Mouse (Mus musculus): ENCODE measurements around the gene Cbr2.
"Not testable (repeated sequence)": the region's sequence is repeated elsewhere in the genome, so short reads cannot be mapped to it uniquely, and the experiment has no call there.

Gene Cbr2

DNA sequence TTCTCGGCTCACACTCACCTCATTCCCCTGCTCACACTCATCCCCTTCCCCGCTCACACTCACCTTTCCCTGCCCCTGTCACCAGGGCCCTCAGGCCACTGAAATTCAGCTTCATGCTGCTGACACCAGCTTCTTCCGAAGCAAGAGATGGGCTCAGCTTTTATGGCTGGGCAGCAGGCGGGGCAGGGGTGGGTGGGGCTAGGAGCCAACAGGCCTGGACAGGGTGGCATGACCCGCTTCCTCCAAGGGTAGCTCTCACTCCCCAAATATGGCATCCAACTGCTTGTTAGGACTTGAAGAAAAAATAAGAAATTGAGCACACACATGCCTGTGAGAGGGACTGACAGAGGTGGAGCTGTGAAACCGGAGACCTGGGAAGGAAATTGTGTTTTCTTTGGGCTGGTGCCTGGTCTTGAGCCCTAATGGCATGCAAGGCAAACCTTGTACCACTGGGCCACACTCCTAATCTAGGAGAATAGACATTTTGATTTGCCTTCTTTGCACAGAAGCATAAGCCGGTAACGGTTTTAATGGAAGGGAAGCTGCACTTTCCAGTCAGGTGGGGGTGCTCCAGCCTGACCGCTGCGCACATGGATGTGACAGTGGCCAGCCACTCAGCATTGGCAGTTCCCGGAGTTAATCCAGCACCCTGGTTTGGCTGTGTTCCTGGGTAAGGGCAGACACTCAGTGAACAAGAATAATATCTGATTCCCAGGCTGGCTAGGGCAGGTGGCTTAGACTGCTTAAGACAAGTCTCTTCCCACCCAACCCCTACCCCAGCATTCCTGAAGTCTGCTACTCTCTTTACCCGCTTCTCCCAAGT is at the start of gene Cbr2:
TSS of gene Cbr2 (minus strand) at position 257 of the 823 bp plus-strand sequence.
- no peak for DNase-seq (ENCODE audit: low spot score)

DNA sequence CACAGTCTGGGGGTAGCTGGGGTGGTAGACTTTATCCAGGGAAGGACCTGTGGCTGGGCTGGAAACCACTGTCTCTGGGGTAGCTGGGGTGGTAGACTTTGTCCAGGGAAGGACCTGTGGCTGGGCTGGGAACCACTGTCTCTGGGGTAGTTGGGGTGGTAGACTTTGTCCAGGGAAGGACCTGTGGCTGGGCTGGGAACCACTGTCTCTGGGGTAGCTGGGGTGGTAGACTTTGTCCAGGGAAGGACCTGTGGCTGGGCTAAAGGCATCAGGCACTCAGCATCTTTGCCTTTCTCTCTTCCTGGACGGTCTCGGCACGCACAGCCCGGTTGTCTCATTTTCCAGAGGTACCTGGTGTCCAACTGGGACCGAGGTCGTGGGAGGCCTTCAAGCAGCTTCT is 49.4 kb upstream of the Cbr2 start:
- not testable (repeated sequence) for DNase-seq (ENCODE audit: low spot score)

DNA sequence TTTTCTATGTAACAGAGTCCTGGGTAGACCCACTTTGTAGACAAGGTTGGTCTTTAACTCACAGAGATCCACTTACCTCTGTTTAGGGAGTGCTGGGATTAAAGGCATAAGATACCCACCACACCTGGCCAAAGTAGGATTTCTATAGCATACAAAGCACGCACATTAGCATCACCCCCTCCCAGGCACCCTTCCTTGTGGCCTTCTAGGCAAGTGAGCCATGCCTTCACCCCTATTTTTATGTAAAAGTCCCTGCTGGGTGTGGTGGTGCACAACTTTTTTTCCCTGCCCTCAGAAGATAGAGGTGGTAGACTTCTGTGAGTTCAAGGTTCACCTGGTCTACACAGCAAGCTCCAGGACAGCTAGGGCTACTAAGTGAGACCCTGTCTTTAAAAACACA is 48.0 kb upstream of the Cbr2 start:
- DNase-seq (ENCODE audit: low spot score): no peak

DNA sequence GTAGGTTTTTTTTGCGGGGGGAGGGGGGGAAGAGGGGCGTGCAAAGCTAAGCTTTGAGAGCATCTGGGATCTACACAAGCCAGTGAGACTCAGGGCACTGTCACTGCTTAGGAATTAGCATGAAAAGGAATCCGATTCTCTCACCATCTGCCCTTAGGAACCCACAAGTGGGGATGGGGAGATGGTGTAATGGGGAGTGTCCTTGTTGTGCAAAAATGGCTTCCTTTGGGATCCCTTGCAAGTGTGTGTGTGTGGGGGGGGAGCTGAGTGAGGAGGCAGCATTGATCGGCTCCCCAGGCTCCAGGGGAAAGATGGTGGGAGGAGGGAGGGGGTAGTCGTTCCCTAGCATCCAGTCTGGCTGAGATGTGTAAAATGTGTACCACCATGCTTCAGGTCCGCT is 45.2 kb upstream of the Cbr2 start:
- DNase-seq (ENCODE audit: low spot score): no peak

DNA sequence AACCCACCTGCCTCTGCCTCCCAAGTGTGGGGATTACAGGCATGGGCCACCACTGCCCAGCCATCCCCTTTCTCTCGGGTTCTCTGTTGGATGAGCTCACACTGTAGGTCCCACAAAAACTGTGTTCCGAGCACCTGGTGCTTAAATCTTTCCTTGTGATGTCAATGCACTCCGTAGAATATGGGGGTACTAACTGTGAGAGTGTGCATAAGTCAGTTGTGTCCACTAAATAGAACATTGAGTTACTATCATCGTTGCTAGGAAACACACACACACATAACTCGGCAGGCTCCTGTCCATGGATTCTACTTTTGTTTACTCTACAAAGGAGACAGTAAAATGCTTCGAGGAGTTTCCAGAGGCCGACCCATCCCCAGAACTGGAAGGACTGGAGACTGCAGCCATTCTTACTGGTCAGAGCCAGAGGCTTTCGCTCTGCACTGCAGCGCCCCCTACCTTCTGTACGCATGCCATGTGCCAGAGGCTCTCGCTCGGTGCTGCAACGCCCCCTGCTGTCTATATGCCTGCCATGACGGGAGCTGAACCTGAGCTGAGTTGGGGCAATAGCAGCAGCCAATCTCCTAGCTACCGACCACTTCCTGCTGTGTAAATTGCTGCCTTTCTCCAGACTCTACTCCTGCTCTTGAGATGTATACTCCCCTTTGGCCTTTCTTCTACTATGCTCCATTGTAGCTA is 44.0 kb upstream of the Cbr2 start:
- DNase-seq (ENCODE audit: low spot score): peak; percentile 98

DNA sequence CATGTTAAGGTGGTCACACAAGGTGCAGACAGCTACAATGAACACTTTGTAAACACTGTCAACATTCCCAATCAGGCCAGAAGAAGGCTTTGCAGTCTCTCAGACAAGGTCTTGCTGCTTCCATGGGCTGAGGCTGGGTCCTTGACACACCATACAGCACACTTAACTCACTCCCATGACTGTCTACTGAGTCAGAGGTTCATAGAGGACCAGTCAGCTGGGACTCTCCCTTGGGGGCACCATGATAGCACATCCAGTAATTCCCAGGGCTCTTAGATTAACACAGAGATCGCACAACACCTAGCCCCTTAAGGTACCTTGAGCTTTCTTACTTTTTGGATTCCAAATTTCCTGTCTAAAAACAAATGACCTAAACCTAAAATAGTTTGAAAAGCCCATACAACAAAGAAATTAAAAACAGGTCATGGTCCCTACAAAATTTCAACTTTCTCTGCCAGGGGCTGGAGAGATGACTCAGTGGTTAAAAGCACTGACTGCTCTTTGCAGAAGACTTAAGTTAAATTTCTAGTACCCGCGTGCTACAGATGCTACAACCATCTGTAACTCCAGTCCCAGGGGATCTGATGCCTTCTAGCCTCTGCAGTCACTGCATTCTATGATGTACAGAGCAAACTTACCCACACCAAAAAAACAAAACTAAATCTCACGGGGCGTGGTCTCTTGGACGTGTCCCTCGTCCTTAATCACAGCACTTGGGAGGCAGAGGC is 41.7 kb upstream of the Cbr2 start:
- DNase-seq (ENCODE audit: low spot score): no peak

DNA sequence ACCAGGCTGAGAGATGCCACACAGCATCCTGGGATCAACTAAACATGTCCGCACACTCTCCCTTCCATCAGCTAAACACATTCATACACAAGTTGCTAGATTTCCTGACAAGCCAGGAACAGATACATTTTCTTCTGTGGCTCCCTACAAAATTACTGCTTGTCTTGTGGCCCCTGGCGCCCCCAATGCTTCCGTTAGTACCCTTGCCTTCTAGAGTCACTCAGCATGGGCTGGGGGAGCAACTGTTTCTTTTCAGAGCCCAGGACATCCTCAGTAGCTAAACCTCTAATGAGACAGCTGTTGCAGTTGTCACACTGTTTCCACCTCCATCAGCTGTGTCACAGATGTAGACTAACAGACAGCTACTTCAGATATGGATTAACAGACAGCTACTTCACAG is 40.8 kb upstream of the Cbr2 start:
- no peak for DNase-seq (ENCODE audit: low spot score)

DNA sequence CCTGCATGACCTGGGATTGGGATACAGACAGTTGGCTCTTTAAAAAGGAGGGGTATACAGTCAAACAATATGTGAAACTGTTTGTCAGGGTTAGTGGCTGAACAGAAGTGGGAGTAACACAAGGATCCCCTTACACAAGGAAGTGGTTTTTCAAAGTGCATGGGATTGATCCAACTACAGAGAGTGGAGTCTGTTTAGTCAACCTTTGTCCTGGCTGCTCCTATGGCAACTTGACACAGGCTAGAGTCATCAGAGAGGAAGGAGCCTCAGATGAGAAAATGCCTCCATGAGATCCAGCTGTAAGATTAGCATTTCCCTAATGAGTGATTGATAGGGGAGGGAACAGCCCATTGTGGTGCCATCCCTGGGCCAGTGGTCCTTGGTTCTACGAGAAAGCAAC is 36.3 kb upstream of the Cbr2 start:
- DNase-seq (ENCODE audit: low spot score): no peak

DNA sequence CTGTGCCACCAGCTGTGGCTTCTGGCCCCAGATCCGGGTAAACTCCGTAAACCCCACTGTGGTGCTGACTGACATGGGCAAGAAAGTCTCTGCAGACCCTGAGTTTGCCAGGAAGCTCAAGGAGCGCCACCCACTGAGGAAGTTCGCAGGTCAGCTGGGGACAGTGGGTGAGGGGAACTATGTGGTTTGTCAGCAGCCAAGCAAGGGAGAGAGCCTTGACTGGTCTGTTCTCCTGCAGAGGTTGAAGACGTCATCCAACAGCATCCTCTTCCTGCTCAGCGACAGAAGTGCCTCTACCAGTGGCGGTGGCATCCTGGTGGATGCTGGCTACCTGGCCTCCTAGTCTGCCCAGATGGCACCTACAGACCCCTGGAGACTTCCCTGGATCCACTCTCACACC is 35.1 kb upstream of the Cbr2 start:
- DNase-seq (ENCODE audit: low spot score): not testable (repeated sequence)

DNA sequence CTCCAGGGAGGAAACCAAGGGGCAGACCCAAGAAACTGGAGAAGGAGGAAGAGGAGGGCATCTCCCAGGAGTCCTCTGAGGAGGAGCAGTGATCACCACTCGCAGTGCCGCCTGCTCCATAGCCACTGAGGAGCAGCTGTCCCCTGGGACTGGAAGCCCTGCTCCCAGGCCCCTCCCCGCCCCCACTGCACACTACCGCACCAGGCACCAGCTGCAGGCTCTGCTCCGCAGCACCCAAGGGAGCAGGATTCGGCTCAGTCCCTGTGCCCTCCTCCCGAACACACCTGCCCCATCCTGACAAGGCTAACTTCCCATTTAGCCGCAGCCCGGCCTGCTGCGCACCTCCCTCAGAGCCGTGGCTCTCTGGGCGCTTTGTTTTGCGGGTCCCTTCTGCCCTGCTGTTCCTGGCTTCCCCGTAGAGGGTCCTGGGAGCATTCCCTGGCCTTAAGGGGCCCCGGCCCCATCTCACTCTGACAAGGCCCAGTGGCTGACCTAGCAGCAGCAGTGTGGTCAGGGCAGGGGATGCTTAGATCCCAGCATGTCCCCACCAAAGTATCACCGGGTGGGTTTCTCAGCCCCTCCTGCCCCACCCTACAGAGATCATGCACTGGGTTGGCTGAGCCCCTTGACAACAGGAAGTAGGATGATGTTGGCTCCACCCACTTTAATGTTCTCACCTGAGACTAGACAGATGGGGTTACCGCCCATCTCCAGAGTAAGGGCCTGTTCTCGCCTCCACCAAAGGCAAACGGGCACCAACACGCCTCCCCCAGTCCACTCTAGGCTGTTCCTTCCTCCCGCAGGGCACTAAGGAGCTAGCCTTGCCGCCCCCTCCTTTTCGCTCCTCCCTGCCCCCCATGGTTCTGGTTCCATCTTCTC is 31.4 kb upstream of the Cbr2 start:
- not testable (repeated sequence) for DNase-seq (ENCODE audit: low spot score)

DNA sequence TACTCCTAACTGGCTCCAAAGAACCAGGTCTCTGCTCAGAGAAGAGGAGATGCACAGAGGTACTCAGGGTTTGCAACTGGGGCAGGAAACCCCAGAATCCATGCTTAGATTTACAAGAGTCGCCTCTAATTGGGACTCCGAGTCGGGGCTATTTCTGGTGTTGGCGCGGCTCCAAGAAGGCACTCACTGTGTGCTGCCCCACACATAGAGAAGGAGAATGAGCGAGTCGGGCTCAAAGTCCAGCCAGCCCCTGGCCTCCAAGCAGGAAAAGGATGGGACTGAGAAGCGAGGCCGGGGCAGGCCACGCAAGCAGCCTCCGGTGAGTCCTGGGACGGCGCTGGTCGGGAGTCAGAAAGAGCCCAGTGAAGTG is 30.7 kb upstream of the Cbr2 start, which contains the start of gene Hmga1b:
TSS of gene Hmga1b (plus strand) at position 123 of the 370 bp plus-strand sequence.
- DNase-seq (ENCODE audit: low spot score): not testable (repeated sequence)

DNA sequence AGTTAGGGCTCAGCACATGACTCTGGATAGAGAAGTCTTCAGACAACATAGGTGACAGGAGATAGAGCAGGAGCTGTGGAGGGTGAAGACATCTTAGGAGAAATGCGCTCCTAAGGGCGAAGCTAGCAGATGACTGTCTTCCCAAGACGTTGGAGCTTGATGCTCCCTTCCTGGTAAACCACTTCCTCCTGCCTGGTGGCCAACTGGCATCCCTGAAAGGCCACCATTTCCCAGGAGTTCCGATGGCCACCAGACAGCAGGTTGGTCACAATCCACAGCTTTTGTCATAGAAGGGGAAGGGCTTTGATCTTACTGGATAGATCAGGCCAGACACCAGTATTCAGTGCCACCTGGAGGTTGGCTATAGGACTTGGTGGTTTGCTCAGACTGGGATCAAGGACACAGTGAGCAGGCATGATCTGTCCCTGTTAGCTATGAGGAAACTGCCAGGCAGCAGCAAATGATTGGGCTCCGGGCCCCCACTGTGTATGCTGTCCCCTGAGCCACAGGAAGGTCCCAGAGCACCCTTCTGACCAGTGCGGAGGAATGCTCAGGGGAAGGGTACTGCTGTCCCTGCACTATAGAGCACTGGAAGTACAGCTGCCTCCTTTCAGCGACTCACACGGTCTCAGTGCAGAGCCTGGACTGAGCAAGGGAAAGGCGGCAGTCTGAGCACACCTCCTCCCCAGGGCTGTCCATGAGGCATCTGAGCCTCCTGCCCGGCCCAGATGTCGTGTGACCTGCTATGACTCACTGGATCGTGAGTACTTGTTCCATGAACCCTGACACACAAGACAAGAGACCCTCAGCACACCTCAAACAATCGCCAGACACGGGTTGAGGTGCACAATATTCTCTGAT is 30.1 kb upstream of the Cbr2 start:
- DNase-seq (ENCODE audit: low spot score): no peak

DNA sequence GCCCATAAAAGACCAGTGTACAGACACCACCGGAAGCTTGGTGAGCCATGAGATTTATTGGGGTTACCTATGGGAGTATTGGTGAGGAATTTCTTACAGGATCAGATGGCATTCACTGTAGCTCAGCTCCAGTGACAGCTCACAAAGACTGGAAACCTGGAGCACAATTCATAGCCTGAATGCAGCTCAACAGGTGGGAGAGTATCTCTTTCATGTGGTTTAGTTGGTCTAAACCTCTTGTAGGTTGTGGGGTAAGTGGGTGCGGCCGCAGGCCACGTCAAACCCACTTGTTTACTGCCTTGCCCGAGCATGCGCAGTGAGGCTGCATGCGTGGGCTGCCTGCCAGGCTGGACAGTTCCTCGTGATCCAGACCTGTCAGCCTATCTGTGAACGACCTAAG is 28.3 kb upstream of the Cbr2 start:
- no peak for DNase-seq (ENCODE audit: low spot score)

DNA sequence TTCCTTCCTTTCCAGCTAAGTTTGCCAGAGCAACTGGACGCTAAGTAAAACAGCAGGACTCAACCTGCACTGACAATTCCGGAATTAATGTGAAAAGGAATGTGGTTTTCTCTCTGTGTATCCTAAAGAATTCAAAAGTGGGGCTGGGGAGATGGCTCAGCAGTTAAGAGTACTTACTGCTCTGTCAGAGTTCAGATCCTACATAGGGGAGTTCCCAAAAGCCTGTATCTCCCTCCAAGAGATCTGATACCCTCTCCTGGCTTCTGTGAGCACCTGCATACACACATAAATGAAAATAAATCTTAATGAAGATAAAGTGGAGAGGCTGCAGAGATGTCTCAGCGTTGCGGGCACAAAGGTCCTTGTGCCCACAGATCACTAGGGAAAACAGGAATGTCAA is 19.7 kb upstream of the Cbr2 start:
- DNase-seq (ENCODE audit: low spot score): no peak

DNA sequence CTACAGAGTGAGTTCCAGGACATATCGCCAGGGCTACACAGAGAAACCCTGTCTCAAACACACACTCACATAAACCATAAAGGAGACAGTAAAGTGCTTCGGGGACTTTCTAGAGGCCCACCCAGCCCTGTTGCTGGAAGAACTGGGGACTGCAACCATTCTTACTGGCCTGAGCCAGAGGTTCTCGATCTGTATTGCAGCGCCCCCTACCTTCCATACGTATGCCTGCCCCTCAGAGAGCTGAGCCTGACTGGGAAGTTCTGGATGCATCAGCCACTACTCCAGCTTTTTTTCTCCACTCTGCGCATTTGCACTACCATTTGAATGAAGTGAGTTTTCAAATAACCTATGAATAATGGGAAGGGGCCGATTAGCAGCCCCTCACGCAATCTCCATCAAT is 17.5 kb upstream of the Cbr2 start:
- peak; percentile 57 for DNase-seq (ENCODE audit: low spot score)

DNA sequence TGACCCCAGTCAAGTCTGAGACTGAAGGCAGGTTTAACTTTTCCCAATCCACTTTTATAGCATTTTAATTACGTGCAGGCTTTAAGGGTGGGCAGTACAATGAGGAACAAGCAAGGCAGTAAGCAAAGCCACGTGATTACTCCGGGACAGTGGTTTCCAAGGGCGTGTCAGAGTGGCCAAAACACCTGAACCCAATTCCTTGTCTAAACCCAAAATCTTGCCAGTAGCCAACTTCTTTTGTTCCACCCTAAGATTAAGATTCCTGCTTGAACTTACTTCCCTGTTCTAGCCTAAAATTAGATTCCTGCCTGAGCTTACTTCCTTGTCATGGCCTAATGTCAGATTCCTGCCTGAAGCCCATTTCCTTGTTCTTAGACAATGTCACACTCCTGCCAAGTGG is 16.1 kb upstream of the Cbr2 start:
- no peak for DNase-seq (ENCODE audit: low spot score)

DNA sequence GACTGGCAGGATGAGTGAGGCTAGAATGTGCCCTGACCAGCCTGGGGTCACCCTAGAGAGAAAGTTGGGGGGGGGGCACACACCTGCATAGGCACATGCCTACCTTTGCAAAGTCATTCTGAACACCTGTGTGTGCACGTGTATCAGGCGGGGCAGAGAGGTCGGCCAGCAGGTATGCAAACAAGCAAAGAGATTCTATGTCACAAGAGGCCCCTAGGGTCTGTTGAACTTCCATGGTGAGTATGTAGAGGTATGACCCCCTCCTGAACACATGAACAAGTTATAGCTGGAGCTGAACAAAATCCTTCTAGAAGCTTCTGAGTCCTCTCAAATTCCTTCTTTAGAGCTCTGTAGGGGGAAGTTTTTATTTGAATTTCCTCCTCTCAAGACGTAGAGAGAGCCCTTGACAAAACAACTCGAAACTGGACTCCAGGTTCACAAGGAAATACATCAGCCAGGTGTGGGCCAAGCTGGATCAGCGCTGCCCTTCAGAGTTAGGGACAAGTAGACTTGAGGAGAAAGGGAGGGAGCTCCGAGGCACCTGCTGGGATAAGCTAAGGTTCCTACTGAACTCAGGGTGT is 12.3 kb upstream of the Cbr2 start:
- no peak for DNase-seq (ENCODE audit: low spot score)

DNA sequence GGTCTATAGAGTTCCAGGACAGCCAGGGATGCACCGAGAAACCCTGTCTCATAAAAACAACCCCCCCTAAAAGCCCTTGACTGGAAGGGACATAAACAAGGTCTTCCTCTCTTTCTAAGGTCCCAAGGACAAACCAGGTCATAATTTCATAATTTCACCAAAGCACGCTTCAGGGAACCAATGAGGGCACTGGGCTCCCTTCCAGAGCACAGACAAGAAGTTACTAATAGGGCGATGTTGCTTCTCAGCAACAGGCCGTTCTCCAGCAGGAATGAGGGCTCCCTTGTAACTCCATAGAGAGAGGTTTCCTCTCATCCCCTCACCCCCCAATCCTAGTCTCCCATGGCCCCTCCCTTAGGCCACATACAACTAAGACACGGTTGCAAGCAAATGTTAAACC is 9.1 kb upstream of the Cbr2 start:
- DNase-seq (ENCODE audit: low spot score): no peak

DNA sequence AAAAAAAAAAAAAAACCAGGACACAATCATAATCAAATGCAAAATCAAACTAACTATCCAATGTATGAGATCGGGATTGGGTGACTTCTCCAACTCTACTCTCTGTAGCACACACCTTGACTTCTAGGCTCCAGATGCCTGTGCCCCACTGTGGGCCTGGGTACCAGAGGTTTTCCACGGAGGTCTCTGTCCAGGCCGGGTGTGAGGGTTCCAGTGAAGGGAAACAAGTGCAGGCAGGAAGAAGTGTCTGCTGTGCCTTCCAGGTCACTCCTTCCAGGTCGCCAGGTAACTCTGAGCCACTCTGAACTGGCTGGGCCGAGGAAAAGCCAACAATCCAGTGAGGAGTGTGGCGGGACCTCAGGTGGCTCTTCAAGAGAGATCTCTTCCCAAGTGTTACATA is 4.5 kb upstream of the Cbr2 start:
- DNase-seq (ENCODE audit: low spot score): no peak

DNA sequence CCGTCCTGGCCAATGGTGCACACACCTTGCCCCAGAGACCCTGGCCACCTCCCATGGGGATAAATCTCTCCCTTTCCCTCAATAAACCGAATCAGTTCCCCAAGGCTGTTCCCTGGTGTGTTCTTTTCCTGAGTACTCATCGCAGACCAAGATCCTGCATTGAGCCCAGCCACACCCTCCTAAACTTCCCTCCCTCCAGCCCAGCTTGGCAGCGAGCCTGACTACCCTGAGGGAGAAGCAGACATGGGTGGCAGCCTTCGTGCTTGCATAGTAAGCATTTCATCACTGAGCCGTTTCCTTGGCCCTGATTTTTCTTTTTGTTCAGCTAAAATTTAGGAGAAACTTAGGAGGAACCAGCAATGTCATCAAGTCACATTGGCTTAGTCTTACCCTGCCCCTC is 1.6 kb upstream of the Cbr2 start:
- no peak for DNase-seq (ENCODE audit: low spot score)

DNA sequence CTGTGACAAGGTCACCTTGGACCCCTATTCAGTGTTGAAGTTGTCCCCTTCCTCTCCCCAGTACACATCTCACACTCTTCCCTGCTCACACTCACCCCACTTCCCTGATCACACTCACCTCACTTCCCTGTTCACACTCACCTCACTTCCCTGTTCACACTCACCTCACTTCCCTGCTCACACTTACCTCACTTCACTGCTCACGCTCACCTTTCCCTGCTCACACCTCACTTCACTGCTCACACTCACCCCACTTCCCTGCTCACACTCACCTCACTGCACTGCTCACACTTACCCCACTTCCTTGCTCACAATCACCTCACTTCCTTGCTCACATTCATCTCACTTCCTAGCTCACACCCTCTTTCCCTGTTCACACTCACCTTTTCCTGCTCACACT is 519 bp downstream of the Cbr2 start:
- DNase-seq (ENCODE audit: low spot score): no peak
